21 mouse cellular contexts compared by ENCODE assay signal in the genomic region with DNA sequence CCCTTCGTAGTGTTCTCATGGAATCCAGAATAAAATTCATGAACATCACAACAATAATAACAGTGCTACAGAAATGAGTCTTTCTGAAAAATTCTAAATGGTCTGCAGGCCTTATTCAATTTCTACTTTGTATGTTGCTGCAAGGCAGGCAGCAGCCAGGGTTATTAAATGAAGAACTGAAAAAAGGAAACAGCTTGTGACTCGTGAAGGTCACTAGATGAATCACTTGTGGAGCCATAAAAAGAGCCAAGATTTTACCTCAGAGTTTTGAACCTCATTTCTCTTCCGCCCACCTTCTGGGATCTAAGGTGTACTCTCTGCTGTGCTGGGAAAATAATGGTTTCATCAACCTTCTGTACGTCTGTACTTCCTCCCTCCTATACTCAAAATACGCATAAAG.
A peak's percentile ranks its signal among the peaks of the same experiment; 100 is the strongest.
DNase-seq lines count a peak whose midpoint lies in the region; ATAC-seq and TF ChIP-seq lines count a peak whose summit lies in the region.
"Had no signal": no experiment of that assay in that cellular context is flagged by ENCODE, and none has a peak within 500 bp of the region (broad histone marks: within the 10 kb centered on the region; RNA-seq: fewer than 3 reads in every experiment).

No protein-coding gene starts in this region.

- no peak overlapping the region for H3K27ac ChIP-seq in CH12.LX (ENCODE audit: insufficient read depth, low read depth)
- no peak overlapping the region for H3K27ac ChIP-seq in layer of hippocampus, adult 2 months
- H3K27ac ChIP-seq: embryonic facial prominence, embryonic 10.5 days; embryonic facial prominence, embryonic 12.5 days; forebrain, embryonic 13.5 days; forebrain, embryonic 15.5 days had no signal

- no peak overlapping the region for H3K4me2 ChIP-seq in CH12.LX (ENCODE audit: insufficient read depth, low read depth, poor library complexity, severe bottlenecking)
- H3K4me2 ChIP-seq: embryonic facial prominence, embryonic 12.5 days; forebrain, embryonic 13.5 days; forebrain, embryonic 15.5 days had no signal

- TF ChIP-seq CTCF in CH12.LX (conservative IDR thresholded peaks at IDR 0.05 in 1 of 2, IDR thresholded peaks at IDR 0.05 in 1 of 2; ENCODE audit: low read depth in 2 of 2, low read length in 2 of 2), result no peak
- TF ChIP-seq CTCF in brain, embryonic 14.5 days (IDR thresholded peaks at IDR 0.05; ENCODE audit: borderline replicate concordance, extremely low read depth, insufficient read depth, insufficient read length), result no peak
- no peak for TF ChIP-seq CTCF in layer of hippocampus, adult 2 months (conservative IDR thresholded peaks at IDR 0.05)

- H3K79me2 ChIP-seq in CH12.LX (replicated peaks; ENCODE audit: control insufficient read depth, extremely low read depth, insufficient read depth, poor library complexity, severe bottlenecking), result no peaks in the 10 kb centered on the region

- TF ChIP-seq POLR2A in CH12.LX (IDR thresholded peaks at IDR 0.05; ENCODE audit: low read depth, low read length), result no peak
- no peak for TF ChIP-seq POLR2A in brain, embryonic 14.5 days (IDR thresholded peaks at IDR 0.05; ENCODE audit: borderline replicate concordance, extremely low read depth, insufficient read depth, insufficient read length, poor library complexity, severe bottlenecking)

- ATAC-seq in megakaryocyte, adult 5-6 weeks (ENCODE audit: poor library complexity, severe bottlenecking), result no peak
- ATAC-seq: CD4-positive, CD25-positive, alpha-beta regulatory T cell, adult 4 months; forebrain, embryonic 13.5 days; forebrain, embryonic 15.5 days; forebrain, postnatal 0 days had no signal

- no peaks in the 10 kb centered on the region for H3K9me3 ChIP-seq in CH12.LX (replicated peaks; ENCODE audit: low read length)
- H3K9me3 ChIP-seq: embryonic facial prominence, embryonic 10.5 days; embryonic facial prominence, embryonic 12.5 days; forebrain, embryonic 13.5 days; forebrain, embryonic 15.5 days had no signal

- peak; percentile 6 to 37 for DNase-seq in adrenal gland, adult (ENCODE audit: inconsistent age in 2 of 2, low spot score in 1 of 2)
- DNase-seq in adrenal gland, postnatal 25 days, result no peak
- DNase-seq in 3T3-L1 (ENCODE audit: low read depth, low spot score) (peak; percentile 7), CH12.LX (ENCODE audit: extremely low read depth) (peak; percentile 24)
- DNase-seq in brain, embryonic 14.5 days (ENCODE audit: low read depth), result peak; percentile 17
- DNase-seq in layer of hippocampus, adult 2 months (ENCODE audit: low spot score in 2 of 2), result no peak
- DNase-seq: adrenal gland, postnatal 10 days; B cell, adult 2 months; cerebellum, adult 11 months; cerebellum, adult 18-20 months; cerebellum, adult 8-10 months; cerebellum, adult 9-11 months; cerebellum, postnatal 14 days; cerebellum, postnatal 36 days; forebrain, postnatal 0 days had no signal

- in situ Hi-C loops in CH12.LX (cut with MboI; ENCODE audit: low pct_ligation_motif_present, low pct_unique_long_range_greater_than_20kb, low sequenced_read_pairs), result no loop called here

- H3K4me3 ChIP-seq in CH12.LX (replicated peaks in 1 of 3; ENCODE audit: low read depth in 2 of 3, low read length in 2 of 3, poor library complexity in 1 of 3), result no peak overlapping the region
- no peak overlapping the region for H3K4me3 ChIP-seq in layer of hippocampus, adult 2 months
- H3K4me3 ChIP-seq: embryonic facial prominence, embryonic 10.5 days; embryonic facial prominence, embryonic 12.5 days; forebrain, embryonic 13.5 days; forebrain, embryonic 15.5 days had no signal

- H3K36me3 ChIP-seq in CH12.LX (replicated peaks in 1 of 2; ENCODE audit: control insufficient read depth in 1 of 2, insufficient read depth in 1 of 2, low read length in 1 of 2), result no peaks in the 10 kb centered on the region
- H3K36me3 ChIP-seq: embryonic facial prominence, embryonic 10.5 days; embryonic facial prominence, embryonic 12.5 days; forebrain, embryonic 15.5 days had no signal

- H3K27me3 ChIP-seq in CH12.LX (replicated peaks), result no peaks in the 10 kb centered on the region
- H3K27me3 ChIP-seq: embryonic facial prominence, embryonic 12.5 days; forebrain, embryonic 13.5 days; forebrain, embryonic 15.5 days had no signal

- dilution Hi-C loops in CH12.LX (cut with MboI; ENCODE audit: extremely low pct_ligation_motif_present, extremely low pct_unique_long_range_greater_than_20kb, low sequenced_read_pairs), result no loop called here

- peak; percentile 53; the same call in 1 of the 2 replicates for TF ChIP-seq EP300 in CH12.LX (IDR thresholded peaks at IDR 0.05; ENCODE audit: low read length)

- H3K9ac ChIP-seq in CH12.LX (ENCODE audit: insufficient read depth, low read depth), result no peak overlapping the region
- H3K9ac ChIP-seq: embryonic facial prominence, embryonic 12.5 days; forebrain, embryonic 13.5 days; forebrain, embryonic 15.5 days; forebrain, postnatal 0 days had no signal

- peaks cover 0 to 6% of the 10 kb centered on the region in 2 experiments; a peak in 1 of 4 replicates for H3K4me1 ChIP-seq in CH12.LX (ENCODE audit: control insufficient read depth in 1 of 2, insufficient read depth in 2 of 2)
- H3K4me1 ChIP-seq: embryonic facial prominence, embryonic 10.5 days; embryonic facial prominence, embryonic 12.5 days; forebrain, embryonic 13.5 days; forebrain, embryonic 15.5 days had no signal

- no peak for TF ChIP-seq RAD21 in CH12.LX (IDR thresholded peaks at IDR 0.05; ENCODE audit: low read depth, low read length)

TF ChIP-seq in CH12.LX, 34 proteins besides CTCF, POLR2A, EP300 and RAD21:
- TF ChIP-seq IRF4 (IDR thresholded peaks at IDR 0.05; ENCODE audit: low read depth, low read length), result peak; percentile 21; the same call in 1 of the 2 replicates
- no peak for TF ChIP-seq ZNF384 (IDR thresholded peaks at IDR 0.05; ENCODE audit: low read depth, low read length)
- TF ChIP-seq NELFE (IDR thresholded peaks at IDR 0.05; ENCODE audit: low read depth, low read length), result no peak
- TF ChIP-seq CHD1 (IDR thresholded peaks at IDR 0.05; ENCODE audit: low read depth, low read length), result no peak
- TF ChIP-seq BHLHE40 (IDR thresholded peaks at IDR 0.05; ENCODE audit: low read depth, low read length), result peak; percentile 71
- TF ChIP-seq PAX5 (IDR thresholded peaks at IDR 0.05; ENCODE audit: low read length), result no peak

Comparison
In these comparisons a context has a peak if more than half of its experiments do, and no peak if none do; other contexts are left out.
1. DNase-seq: peak in adrenal gland, adult (2 of 2), 3T3-L1 (single experiment), CH12.LX (single experiment) and brain, embryonic 14.5 days (single experiment); none in adrenal gland, postnatal 25 days (single experiment) and layer of hippocampus, adult 2 months (0 of 2).